Mouse (Mus musculus) heart, adult 11 months (tissue): ENCODE data around the gene Igfbp2.

Source experiments
- DNase-seq: peaks from one replicate; pipeline ENCODE4 v3.0.0; 2022

Gene Igfbp2

DNA sequence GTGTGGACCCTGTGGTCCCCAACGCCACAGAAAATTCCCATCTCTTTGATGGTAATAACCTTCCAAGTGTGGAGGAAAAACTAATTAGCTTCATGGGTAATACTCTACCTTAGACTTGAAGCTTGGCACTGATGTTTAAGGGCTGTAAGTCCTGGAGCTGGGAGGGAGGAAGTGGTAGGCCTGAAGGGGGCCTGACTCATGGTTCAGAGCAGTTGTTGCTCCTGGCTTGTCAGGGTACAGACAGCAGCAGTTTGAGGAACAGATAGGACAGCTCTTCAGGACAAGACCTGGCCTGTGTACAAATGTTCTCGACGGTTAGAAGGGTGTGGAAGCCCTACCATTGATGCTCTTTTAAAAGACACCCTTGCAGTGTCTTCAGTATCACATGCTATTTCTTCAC, 8.7 kb upstream of the Igfbp2 start:
- no peak for DNase-seq

DNA sequence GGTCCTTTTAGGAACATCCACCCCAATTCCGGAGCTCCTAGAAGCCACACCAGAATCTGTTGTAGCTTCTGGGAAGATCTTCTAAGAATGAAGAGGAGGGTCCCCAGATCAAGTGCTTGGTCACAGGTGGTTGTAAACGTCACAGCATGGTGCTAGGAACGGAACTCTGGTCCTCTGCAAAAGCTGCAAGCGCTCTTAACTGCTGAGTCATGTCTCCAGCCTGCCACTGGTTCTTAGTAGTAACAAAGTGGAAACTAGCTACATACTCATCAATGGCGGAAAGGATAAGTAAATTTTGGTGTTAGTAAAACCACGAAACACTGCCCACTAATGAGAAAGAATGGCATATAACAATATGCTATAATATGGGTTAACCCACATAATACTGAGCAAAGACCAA, 4.3 kb upstream of the Igfbp2 start:
- DNase-seq = no peak

DNA sequence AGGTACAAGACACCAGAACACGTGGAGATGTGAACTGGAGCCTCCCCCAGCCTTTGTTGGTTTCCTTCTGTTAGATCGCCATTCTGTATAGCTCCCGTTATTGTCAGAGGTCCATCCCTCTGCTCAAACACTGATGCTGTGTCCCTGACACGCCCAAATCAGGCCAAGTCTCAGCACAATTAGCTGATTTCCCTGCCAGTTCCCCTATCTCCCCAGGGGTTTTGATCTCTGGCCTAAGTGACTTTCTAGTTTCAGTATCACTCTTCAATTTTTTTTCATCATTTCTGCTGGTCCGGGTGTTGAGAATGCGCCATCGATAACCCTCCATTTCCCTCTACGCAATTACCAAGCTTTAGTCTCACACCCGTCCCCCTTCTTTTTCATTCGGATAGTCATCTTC, 1.4 kb upstream of the Igfbp2 start:
- no peak for DNase-seq

DNA sequence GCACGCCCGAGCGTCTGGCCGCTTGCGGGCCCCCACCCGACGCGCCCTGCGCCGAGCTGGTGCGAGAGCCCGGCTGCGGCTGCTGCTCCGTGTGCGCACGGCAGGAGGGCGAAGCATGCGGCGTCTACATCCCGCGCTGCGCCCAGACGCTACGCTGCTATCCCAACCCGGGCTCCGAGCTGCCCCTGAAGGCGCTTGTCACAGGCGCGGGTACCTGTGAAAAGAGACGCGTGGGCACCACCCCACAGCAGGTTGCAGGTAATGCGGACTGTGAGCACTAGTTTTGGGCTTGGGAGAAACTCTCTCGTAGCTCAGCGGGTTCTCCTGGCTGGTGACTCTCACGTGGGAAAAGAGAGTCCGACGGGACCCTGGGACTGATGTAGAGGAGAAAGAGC, 401 bp downstream of the Igfbp2 start:
- DNase-seq = no peak

DNA sequence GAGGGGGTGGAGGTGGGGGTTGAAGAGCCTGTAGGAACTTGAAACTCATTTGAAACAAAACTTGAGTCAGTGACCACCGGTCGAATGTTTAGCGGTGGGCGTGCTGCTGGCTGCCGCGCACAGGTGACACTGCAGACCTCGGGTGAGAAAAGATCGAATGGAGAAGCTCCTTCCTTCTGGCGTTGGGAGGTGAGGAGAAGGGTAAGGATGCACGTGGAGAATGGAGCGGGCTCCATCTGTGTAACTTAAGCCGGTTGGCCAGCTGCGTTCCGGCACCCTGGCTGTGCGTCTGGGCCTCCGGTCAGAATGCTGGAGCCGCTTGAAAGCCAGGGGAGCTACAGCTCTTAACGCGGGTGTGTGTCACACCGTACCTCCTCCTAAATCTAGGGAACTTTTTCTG, 983 bp downstream of the Igfbp2 start:
- DNase-seq = no peak

DNA sequence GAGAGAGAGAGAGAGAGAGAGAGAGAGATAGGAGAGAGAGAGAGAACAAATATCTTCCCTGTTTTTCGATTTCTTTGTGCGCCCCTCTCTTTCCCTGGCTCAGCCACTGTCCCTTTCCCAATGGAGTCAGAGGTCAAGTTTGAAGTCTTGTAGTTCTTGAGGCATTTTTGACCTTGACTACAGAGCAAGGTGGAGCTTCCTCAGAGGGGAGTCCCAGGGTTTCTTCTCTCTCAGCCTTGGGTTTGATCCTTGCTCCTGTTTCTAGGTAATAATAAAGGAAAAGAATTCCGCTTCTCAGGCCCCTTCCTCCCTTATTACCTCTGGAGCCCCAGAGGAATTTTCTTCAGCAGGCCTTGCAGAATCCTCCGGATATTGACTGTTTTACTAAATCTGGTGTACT, 1.6 kb downstream of the Igfbp2 start:
- DNase-seq = no peak

DNA sequence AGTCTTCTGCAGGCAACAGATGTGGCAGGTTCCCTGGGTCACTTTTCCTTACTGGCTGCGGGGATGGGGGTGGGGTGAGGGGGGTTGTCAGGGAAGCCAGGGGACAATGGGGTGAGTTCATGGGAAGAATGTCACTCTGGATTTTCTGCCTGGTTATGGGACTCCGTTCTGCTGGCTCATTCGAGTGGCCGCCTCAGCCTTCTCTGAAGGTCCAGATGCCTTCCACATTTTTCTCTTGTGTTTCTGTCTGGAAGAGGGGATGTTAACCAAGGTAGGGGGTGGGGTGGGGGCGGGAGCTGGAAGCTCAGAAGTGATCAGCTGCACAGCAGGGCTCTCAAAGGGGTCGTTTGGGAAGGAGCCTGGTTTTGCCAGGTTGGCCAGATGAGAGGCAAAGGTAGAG, 2.1 kb downstream of the Igfbp2 start:
- DNase-seq = no peak

DNA sequence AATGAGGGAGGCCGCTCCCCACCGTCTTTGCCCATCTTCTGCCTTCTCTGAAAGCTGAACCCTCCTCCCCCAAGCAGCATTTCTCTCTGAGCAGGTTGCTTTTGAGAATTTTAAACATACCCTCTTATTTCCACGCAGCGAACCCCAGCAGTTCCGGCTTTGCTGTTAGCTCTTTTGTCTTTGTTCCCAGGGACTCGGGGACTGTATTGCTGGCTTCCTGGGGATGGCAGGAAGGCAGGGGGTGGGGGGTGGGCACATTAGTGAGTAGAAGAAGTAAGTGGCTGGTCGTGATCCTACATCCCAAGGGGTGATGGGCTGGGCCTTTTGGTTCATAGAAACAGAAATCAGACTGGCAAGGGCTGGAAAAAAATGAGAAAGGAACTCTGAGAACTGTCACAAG, 2.6 kb downstream of the Igfbp2 start:
- DNase-seq = no peak

DNA sequence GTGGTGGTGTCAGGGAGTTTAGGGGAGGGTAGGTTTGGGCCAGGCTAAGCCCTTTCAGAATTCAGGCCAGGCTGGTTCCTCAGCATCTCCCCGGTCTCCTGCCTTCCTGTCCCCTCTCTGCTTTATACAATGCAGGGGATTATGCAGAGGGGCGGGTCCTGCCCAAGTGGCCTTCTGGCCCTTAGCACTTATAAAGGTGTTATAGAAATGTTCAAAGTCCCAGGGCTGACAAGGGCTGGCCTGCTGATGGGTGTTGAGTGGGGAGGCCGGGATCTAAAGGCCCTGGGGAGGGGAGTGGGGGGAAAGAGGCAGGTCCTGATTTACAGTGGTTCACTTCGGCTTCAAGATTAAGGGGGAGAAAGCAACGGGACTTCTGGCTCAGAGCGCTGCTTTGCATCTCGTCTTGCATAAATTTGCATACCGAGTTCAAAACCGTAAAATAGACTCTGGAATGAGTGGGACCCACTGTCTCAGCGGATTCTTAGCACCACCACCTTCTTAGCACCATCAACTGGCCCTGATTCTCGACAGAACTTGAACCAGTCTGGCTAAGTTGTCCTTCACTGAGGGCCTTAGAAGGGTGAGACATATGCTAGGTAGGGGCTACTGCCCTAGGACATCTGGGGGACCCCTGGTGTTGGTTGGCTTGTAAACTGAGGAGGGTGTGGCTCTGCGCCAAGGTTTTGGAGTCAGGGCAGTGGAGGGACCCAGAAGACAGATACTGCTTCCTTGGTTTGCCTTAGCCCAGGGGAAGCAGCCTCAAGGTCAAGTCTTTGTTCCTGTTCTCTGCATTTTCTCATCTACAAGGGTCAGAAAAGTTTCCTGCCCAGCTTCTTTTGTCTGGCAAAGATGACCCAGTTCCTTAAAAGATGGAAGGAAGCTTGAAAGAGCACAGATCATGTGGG, 3.4 kb downstream of the Igfbp2 start:
- DNase-seq = no peak

DNA sequence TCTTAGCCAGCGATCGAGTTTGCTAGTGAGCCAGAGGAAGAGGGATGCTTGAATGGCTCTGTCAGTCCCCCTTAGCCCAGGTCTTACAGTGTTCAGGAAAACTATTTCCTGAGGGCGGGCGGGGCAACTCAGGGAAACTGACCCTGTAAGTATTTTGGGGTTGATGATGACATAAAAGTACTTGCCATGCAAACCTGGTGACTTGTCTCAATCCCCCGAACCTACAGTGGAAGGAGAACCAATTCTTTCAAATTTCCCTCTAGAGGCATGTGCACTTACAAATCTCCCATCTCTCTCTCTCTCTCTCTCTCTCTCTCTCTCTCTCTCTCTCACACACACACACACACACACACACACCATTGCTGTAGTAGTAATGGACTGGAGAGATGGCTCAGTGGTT, 4.5 kb downstream of the Igfbp2 start:
- no peak for DNase-seq

DNA sequence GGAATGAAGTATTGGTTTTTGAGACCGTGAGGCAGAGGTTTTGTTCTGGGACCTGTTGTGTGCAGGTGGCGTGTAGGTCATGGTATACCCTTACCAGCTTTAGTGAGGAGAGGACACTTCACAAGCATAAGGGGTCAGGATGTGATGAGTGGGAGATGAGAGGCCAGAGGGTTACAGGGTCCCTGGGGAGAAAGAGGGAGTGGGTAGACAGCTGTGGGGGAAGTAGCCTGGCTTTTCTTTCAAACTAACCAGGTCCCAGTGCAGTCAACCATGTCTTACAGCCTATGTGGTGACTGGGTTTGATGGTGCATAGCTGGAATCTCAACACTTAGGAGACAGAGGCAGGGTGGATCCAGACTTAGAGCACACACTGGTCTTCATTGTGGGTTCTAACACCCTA, 6.2 kb downstream of the Igfbp2 start:
- no peak for DNase-seq

DNA sequence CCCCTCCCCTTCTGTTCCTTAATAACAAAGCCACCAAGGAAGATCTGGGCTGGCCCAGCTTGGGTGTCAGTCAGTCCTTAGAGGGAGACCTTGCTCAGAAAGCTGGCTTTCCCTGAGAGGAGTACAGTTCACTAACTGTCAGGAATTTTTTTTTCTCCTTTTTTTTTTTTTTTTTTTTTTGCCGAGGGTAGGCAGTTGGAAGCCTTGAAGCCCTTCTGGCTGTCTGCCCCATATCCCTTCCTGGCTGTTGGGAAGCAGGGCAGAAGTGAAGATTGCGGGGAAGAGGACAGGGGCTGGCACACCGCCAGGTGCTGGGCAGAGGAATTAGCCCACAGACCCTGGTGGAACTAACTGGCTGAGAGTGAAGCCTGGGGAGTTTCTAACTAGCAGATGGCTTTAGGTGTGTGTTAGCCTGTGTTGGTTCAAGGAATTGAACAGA, 8.4 kb downstream of the Igfbp2 start:
- DNase-seq = no peak

DNA sequence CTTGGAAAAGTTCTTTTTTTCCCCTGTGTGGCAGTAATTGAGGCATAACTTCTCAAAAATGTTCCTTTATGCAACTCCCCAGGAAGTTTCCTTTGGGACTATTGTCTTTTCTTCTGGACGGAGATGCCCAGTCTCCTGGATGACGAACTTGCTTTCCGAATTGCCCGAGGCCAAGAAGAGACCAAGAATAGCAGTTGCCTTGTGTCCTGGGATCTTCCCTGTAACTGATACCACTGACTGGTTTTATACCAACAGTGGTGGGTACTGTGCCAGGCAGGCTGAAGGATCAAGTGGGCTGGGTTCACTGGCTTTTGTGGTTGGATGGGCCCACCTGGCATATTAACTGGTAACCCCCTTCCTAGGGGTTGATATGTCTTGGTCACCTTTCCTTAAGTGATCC, 9.3 kb downstream of the Igfbp2 start:
- DNase-seq = no peak

DNA sequence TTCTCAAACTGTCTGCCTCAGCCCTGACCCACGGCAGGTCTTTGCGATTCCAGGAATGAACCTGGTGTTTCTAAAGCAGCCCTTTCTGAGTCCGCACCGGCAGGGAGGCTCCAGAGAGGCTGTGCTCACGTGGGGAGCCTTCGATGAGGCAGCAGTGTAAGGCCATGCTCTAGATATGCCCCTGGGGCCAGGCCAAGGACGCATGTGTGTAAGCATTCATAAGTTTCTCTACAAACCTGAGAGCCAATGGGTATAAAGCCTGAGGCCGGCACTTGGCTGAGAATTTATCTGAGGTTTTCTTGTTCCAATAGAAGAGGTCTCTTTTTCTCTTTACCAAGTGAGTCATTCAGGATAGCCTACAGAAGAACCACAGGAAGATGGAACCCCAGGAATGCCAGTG, 15.1 kb downstream of the Igfbp2 start:
- DNase-seq = no peak

DNA sequence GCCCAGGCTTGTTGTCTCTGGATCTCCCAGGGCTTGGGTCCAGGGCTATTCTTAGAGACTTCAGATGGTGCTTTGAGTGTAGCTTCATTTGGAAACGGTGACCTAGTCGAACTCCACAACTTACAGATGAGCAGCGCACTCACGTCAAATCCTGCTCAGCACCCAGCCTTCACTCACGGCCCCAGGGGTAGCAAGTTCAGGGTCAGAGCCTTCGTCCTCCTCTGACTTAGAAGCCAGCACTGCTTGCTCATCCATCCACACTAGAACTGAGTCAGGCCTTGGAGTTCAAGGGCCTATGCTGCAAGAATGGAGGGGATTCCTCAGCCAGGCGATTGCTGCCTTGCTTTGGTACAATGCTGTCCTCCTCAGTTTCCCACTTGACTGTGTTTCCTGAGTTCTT, 15.5 kb downstream of the Igfbp2 start:
- no peak for DNase-seq

DNA sequence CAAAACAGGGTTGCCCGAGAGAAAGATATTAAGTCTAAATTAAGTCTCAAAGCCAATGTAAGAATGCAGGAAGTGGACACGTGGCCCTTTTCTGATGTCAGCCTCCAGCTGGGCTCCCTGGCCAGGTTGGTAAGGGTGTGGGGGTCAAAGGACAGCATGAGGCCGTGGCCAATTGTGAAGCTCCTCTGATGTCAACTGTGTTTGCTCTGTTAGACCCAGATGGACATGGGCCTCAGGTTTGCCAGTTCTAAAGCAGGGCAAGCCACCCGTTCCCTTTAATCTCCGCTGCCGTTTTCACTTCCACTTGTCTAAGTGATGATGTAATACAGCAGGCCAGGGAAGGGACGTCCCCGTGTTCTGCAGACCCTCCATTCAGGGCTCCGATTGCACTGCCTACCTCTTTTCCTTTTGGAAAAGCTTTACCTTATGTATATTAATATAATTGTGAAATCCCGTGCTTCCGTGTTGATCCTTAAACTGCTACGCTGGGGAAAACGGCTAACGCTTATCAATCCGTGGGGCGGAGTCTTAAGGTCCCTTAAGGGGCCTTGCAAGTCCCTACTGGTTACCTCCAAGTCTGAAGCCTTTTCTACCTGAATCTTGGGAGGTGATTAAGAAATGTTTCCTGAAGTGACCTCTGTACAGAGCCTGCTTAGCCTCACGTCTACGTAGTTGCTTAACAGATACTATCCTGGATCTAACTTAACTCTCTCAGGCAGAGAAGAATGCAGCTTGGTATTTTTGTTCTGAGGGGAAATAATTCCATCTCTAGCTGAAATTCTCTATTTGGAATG, 18.6 kb downstream of the Igfbp2 start:
- DNase-seq = no peak

DNA sequence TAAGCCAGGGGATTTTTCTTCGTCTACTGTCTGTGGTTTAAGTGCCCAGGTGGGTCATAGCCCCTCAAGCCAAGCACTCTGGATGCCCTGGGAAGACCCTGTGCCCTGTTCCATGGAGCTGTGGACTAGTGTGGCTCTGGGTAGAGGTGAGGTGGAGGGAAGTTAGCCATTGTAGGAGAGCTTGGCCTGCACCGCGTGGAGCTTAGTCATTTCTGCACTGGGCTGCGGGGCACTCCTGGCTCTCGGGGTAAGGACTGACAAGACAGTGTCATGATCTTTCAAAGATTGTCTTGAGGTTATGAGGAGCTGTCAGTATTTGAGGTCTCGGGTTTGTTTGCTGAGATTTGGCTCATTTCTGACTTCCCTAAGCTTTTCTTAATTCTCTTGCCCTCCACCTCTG, 20.4 kb downstream of the Igfbp2 start:
- DNase-seq = no peak

DNA sequence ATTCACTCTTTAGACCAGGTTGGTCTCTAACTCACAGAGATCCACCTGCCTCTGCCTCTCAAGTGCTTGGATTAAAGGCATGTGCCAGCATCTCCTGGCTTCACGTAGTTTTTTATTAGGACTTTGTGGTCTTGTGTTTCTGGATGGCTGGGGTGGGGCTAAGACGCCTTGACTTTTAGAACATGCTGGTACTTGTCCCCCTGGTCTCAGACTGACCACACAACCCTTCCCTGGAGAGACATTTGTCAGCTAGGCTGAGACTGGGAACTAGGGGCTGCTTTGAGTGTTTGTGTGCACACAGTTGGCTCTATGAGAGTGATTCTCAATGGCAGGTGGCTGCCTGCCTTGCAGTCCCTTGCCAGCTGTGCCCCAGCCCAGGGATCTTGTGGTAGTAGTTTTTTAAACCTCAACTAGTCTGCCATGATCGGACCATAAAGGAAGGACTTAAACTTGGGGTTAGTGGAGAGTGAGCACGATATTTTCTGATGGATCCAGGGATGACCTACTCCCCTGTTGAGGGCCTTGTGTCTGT, 23.6 kb downstream of the Igfbp2 start:
- no peak for DNase-seq

DNA sequence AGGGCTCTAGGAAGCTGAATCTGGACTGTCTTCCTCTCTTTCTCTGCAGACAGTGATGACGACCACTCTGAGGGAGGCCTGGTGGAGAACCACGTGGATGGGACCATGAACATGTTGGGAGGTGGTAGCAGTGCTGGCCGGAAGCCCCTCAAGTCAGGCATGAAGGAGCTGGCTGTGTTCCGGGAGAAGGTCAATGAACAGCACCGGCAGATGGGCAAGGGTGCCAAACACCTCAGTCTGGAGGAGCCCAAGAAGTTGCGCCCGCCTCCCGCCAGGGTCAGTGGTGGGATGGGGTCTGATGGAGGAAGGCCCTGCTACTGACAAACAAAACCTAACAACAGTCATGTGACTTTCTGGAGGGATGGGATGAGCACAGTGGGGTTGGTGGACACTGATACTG, 24.7 kb downstream of the Igfbp2 start:
- peak; percentile 87 for DNase-seq

DNA sequence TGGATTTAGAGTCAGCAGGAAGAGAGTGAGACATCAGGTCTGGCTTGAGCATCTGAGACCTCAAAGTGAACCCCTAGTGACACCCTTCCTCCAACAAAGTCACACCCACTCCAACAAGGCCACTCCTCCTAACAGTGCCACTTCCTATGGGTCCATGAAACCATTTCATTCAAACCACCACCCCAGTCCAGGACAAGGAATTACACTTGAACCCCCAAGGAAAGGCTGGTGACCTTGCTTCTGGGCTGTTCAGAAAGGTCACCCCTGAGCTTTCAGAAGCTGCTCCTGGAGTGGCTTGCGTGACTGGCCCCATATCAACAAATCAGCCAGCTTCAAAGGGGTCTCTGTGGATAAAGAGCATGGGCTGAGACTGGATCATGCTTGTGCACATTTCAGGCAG, 29.5 kb downstream of the Igfbp2 start:
- no peak for DNase-seq

DNA sequence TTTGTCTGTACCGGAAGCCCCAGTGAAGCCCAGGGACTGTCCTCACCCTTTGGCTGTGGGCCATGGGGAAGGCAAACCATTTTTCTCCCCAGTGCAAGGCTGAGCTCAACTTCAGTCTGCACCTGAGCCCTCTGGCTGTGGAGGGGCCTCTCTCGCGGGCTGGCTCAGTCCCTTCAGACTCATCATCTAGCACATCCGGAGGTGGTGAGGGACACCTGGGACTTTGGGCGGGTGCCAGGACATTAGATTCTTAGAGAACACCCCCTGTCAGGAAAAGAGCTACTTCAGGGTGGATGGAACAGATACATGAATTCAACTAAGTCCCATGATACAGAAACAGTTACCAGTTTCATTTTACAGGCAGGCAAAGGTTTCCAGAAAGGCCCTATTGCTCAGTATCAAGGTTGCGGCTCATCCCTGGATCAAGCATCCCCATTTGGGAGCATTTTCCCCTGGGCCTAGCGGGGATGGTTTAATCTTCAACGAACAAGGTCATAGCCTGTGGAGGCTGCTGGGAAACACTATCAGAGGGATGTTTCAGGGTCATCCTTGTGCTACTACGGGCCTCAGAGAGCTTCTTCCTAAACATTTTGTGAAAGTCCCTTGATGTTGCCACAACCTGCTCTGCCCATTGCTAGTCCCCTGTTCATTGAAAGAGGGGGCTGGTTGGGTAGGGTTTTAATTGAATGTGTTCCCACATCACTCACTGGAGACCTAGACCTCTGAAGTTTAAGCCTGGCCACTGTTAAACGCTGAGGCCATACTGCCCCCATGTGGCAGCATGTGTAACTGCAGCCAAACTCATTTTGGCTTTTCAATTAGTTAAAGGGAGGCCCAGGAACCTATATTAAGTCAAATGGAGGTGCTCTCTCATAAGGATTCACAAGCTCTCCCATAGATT, 30.3 kb downstream of the Igfbp2 start:
- peak; percentile 90 for DNase-seq

DNA sequence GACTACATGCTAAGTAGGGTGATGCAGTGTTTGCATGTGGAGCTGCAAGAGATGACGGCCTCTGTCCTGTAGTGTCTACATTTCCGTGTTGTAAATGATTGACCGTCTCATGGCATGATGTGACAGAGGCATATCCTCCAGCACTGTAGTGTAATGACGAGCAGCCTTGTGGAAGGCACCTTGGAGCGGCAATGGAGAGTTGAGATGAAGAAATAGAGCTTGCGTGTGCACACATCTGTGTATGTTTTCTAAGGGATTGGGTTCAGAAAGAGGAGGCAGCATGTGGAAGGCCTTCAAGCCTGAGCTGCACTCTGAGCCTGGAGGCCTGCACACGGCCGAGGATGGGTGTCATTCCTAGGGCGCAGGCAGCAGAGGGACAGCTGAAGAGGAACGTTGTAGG, 31.4 kb downstream of the Igfbp2 start:
- no peak for DNase-seq
